Mouse (Mus musculus): ENCODE results near the gene Cdca5. TPM values are rescaled to one million over a fixed set of nuclear protein-coding genes. Genes with fewer than 3 reads are reported as not detected.

Gene Cdca5
- polyA plus RNA-seq, 1 experiment from 2014 or later, result 10.9 TPM

Other genes with a start within 250 kb of the Cdca5 start
- gene Frmd8, start 209.7 kb upstream of the Cdca5 start, polyA plus RNA-seq (2014; fragmentation: Illumina TruSeq; extraction: RNeasy Lipid Tissue Mini Kit (QIAGEN cat#74804); ENCODE audit: low read depth, low replicate concordance), result 3.8 TPM
- 2.8 TPM for gene Slc25a45, start 207.2 kb upstream of the Cdca5 start, polyA plus RNA-seq (2014; fragmentation: Illumina TruSeq; extraction: RNeasy Lipid Tissue Mini Kit (QIAGEN cat#74804); ENCODE audit: low read depth, low replicate concordance)
- gene Tigd3, start 190.8 kb upstream of the Cdca5 start, polyA plus RNA-seq (2014; fragmentation: Illumina TruSeq; extraction: RNeasy Lipid Tissue Mini Kit (QIAGEN cat#74804); ENCODE audit: low read depth, low replicate concordance), result 0.38 TPM
- gene Dpf2, start 172.0 kb upstream of the Cdca5 start, polyA plus RNA-seq (2014; fragmentation: Illumina TruSeq; extraction: RNeasy Lipid Tissue Mini Kit (QIAGEN cat#74804); ENCODE audit: low read depth, low replicate concordance), result 9.0 TPM
- 0.11 TPM for gene Cdc42ep2, start 160.2 kb upstream of the Cdca5 start, polyA plus RNA-seq (2014; fragmentation: Illumina TruSeq; extraction: RNeasy Lipid Tissue Mini Kit (QIAGEN cat#74804); ENCODE audit: low read depth, low replicate concordance)
- gene Pola2, start 120.8 kb upstream of the Cdca5 start, polyA plus RNA-seq (2014; fragmentation: Illumina TruSeq; extraction: RNeasy Lipid Tissue Mini Kit (QIAGEN cat#74804); ENCODE audit: low read depth, low replicate concordance), result 7.6 TPM
- not detected for gene Slc22a20, start 98.8 kb upstream of the Cdca5 start, polyA plus RNA-seq (2014; fragmentation: Illumina TruSeq; extraction: RNeasy Lipid Tissue Mini Kit (QIAGEN cat#74804); ENCODE audit: low read depth, low replicate concordance)
- gene Capn1, start 69.1 kb upstream of the Cdca5 start, polyA plus RNA-seq (2014; fragmentation: Illumina TruSeq; extraction: RNeasy Lipid Tissue Mini Kit (QIAGEN cat#74804); ENCODE audit: low read depth, low replicate concordance), result 0.24 TPM
- 1.3 TPM for gene Syvn1, start 38.4 kb upstream of the Cdca5 start, polyA plus RNA-seq (2014; fragmentation: Illumina TruSeq; extraction: RNeasy Lipid Tissue Mini Kit (QIAGEN cat#74804); ENCODE audit: low read depth, low replicate concordance)
- gene Mrpl49, start 27.2 kb upstream of the Cdca5 start, polyA plus RNA-seq (2014; fragmentation: Illumina TruSeq; extraction: RNeasy Lipid Tissue Mini Kit (QIAGEN cat#74804); ENCODE audit: low read depth, low replicate concordance), result 9.4 TPM
- 25.7 TPM for gene Fau, start 27.1 kb upstream of the Cdca5 start, polyA plus RNA-seq (2014; fragmentation: Illumina TruSeq; extraction: RNeasy Lipid Tissue Mini Kit (QIAGEN cat#74804); ENCODE audit: low read depth, low replicate concordance)
- gene Znhit2, start 23.8 kb upstream of the Cdca5 start, polyA plus RNA-seq (2014; fragmentation: Illumina TruSeq; extraction: RNeasy Lipid Tissue Mini Kit (QIAGEN cat#74804); ENCODE audit: low read depth, low replicate concordance), result 0.66 TPM
- 1.6 TPM for gene Tm7sf2, start 16.6 kb upstream of the Cdca5 start, polyA plus RNA-seq (2014; fragmentation: Illumina TruSeq; extraction: RNeasy Lipid Tissue Mini Kit (QIAGEN cat#74804); ENCODE audit: low read depth, low replicate concordance)
- gene Vps51, start 7.8 kb upstream of the Cdca5 start, polyA plus RNA-seq (2014; fragmentation: Illumina TruSeq; extraction: RNeasy Lipid Tissue Mini Kit (QIAGEN cat#74804); ENCODE audit: low read depth, low replicate concordance), result 8.3 TPM
- gene Tmem262, start 5.0 kb upstream of the Cdca5 start, polyA plus RNA-seq (2014; fragmentation: Illumina TruSeq; extraction: RNeasy Lipid Tissue Mini Kit (QIAGEN cat#74804); ENCODE audit: low read depth, low replicate concordance), result 14.1 TPM
- not detected for gene Gm28374, start 2.7 kb upstream of the Cdca5 start, polyA plus RNA-seq (2014; fragmentation: Illumina TruSeq; extraction: RNeasy Lipid Tissue Mini Kit (QIAGEN cat#74804); ENCODE audit: low read depth, low replicate concordance)
- gene Zfpl1, start within 50 bp of the Cdca5 start, polyA plus RNA-seq (2014; fragmentation: Illumina TruSeq; extraction: RNeasy Lipid Tissue Mini Kit (QIAGEN cat#74804); ENCODE audit: low read depth, low replicate concordance), result 1.3 TPM
- gene AC131692.1, start 9.4 kb downstream of the Cdca5 start, polyA plus RNA-seq (2014; fragmentation: Illumina TruSeq; extraction: RNeasy Lipid Tissue Mini Kit (QIAGEN cat#74804); ENCODE audit: low read depth, low replicate concordance), result 56.3 TPM
- gene Naaladl1, start 20.8 kb downstream of the Cdca5 start, polyA plus RNA-seq (2014; fragmentation: Illumina TruSeq; extraction: RNeasy Lipid Tissue Mini Kit (QIAGEN cat#74804); ENCODE audit: low read depth, low replicate concordance), result 0.13 TPM
- 1.2 TPM for gene Sac3d1, start 33.7 kb downstream of the Cdca5 start, polyA plus RNA-seq (2014; fragmentation: Illumina TruSeq; extraction: RNeasy Lipid Tissue Mini Kit (QIAGEN cat#74804); ENCODE audit: low read depth, low replicate concordance)
- gene Snx15, start 43.3 kb downstream of the Cdca5 start, polyA plus RNA-seq (2014; fragmentation: Illumina TruSeq; extraction: RNeasy Lipid Tissue Mini Kit (QIAGEN cat#74804); ENCODE audit: low read depth, low replicate concordance), result 2.1 TPM
- gene Batf2, start 56.0 kb downstream of the Cdca5 start, polyA plus RNA-seq (2014; fragmentation: Illumina TruSeq; extraction: RNeasy Lipid Tissue Mini Kit (QIAGEN cat#74804); ENCODE audit: low read depth, low replicate concordance), result not detected
- gene Arl2, start 56.6 kb downstream of the Cdca5 start, polyA plus RNA-seq (2014; fragmentation: Illumina TruSeq; extraction: RNeasy Lipid Tissue Mini Kit (QIAGEN cat#74804); ENCODE audit: low read depth, low replicate concordance), result 2.2 TPM
- 7.0 TPM for gene Majin, start 99.4 kb downstream of the Cdca5 start, polyA plus RNA-seq (2014; fragmentation: Illumina TruSeq; extraction: RNeasy Lipid Tissue Mini Kit (QIAGEN cat#74804); ENCODE audit: low read depth, low replicate concordance)
- not detected for gene Gpha2, start 141.4 kb downstream of the Cdca5 start, polyA plus RNA-seq (2014; fragmentation: Illumina TruSeq; extraction: RNeasy Lipid Tissue Mini Kit (QIAGEN cat#74804); ENCODE audit: low read depth, low replicate concordance)
- 0.45 TPM for gene Ppp2r5b, start 150.9 kb downstream of the Cdca5 start, polyA plus RNA-seq (2014; fragmentation: Illumina TruSeq; extraction: RNeasy Lipid Tissue Mini Kit (QIAGEN cat#74804); ENCODE audit: low read depth, low replicate concordance)
- 0.41 TPM for gene Atg2a, start 156.7 kb downstream of the Cdca5 start, polyA plus RNA-seq (2014; fragmentation: Illumina TruSeq; extraction: RNeasy Lipid Tissue Mini Kit (QIAGEN cat#74804); ENCODE audit: low read depth, low replicate concordance)
- 43.3 TPM for gene Ehd1, start 191.7 kb downstream of the Cdca5 start, polyA plus RNA-seq (2014; fragmentation: Illumina TruSeq; extraction: RNeasy Lipid Tissue Mini Kit (QIAGEN cat#74804); ENCODE audit: low read depth, low replicate concordance)
- 0.49 TPM for gene Cdc42bpg, start 221.5 kb downstream of the Cdca5 start, polyA plus RNA-seq (2014; fragmentation: Illumina TruSeq; extraction: RNeasy Lipid Tissue Mini Kit (QIAGEN cat#74804); ENCODE audit: low read depth, low replicate concordance)
- 3.6 TPM for gene Men1, start 250.0 kb downstream of the Cdca5 start, polyA plus RNA-seq (2014; fragmentation: Illumina TruSeq; extraction: RNeasy Lipid Tissue Mini Kit (QIAGEN cat#74804); ENCODE audit: low read depth, low replicate concordance)

All from testis, adult 10 weeks (tissue).